Mouse (Mus musculus) lung, adult 2 months (tissue): ENCODE data around the gene Gm10778.
A peak's percentile ranks its signal among the peaks of the same experiment; 100 is the strongest.
"Not testable (repeated sequence)": the region's sequence is repeated elsewhere in the genome, so short reads cannot be mapped to it uniquely, and the experiment has no call there.

Source experiments
- CTCF ChIP-seq: fragments of 200-500 bp; IDR thresholded peaks from 2 replicates; pipeline ENCODE4 v1.5.1; 2011; ENCODE audit warnings: mild to moderate bottlenecking, low read length, control low read depth; ENCODE audit not compliant: insufficient read depth
- POLR2A ChIP-seq: fragments of 200-500 bp; IDR thresholded peaks from 2 replicates; pipeline ENCODE4 v1.6.1; 2011; ENCODE audit warnings: low read depth, mild to moderate bottlenecking, control low read depth, low read length, borderline replicate concordance; ENCODE audit errors: extremely low read depth

GRCm38 (mm10) chr10:81648803-81649775 lies at the start of gene Gm10778:
- not testable (repeated sequence) for TF ChIP-seq CTCF
- peak; percentile 48; the same call in 1 of the 2 replicates for TF ChIP-seq POLR2A
